Mouse (Mus musculus) R1 (cell line): ENCODE results near the gene Nemp1.

Experiments
- DNase-seq: peaks from one replicate; pipeline ENCODE4 v3.0.0-alpha.2; 2018; ENCODE audit warnings: low read depth, low spot score

Gene Nemp1

GRCm38 (mm10) chr10:127643553-127644238, 23.0 kb upstream of the Nemp1 start:
- peak; percentile 82 for DNase-seq

- no peak for DNase-seq
Observed at GRCm38 (mm10) chr10:127645791-127646190, 20.9 kb upstream of the Nemp1 start.

- DNase-seq: peak; percentile 88
Observed at GRCm38 (mm10) chr10:127652906-127653638, 13.6 kb upstream of the Nemp1 start.

GRCm38 (mm10) chr10:127654970-127655579, 11.6 kb upstream of the Nemp1 start:
- DNase-seq: no peak

GRCm38 (mm10) chr10:127657617-127658016, 9.1 kb upstream of the Nemp1 start:
- DNase-seq: peak; percentile 81

GRCm38 (mm10) chr10:127658076-127658475, 8.6 kb upstream of the Nemp1 start:
- peak; percentile 97 for DNase-seq

- DNase-seq: no peak
Observed at GRCm38 (mm10) chr10:127659551-127659950, 7.2 kb upstream of the Nemp1 start.

- DNase-seq: no peak
Observed at GRCm38 (mm10) chr10:127661291-127661914, 5.3 kb upstream of the Nemp1 start.

- peak; percentile 87 for DNase-seq
Observed at GRCm38 (mm10) chr10:127661915-127662663, 4.6 kb upstream of the Nemp1 start.

- DNase-seq: no peak
Observed at GRCm38 (mm10) chr10:127662666-127663253, 3.9 kb upstream of the Nemp1 start.

- no peak for DNase-seq
Observed at GRCm38 (mm10) chr10:127663590-127663989, 3.1 kb upstream of the Nemp1 start.

- DNase-seq: no peak
Observed at GRCm38 (mm10) chr10:127664166-127664565, 2.5 kb upstream of the Nemp1 start.

GRCm38 (mm10) chr10:127664891-127665290, 1.8 kb upstream of the Nemp1 start:
- DNase-seq: no peak

- peak; percentile 41 for DNase-seq
Observed at GRCm38 (mm10) chr10:127665366-127666181, 1.1 kb upstream of the Nemp1 start.

GRCm38 (mm10) chr10:127667269-127668092, 780 bp downstream of the Nemp1 start:
- peak; percentile 97 for DNase-seq

GRCm38 (mm10) chr10:127668093-127669050, 1.7 kb downstream of the Nemp1 start, which contains the start of gene Nab2:
Nab2 (minus strand) TSS chr10:127668568.
- peak; percentile 79 for DNase-seq

- peak; percentile 36 for DNase-seq
Observed at GRCm38 (mm10) chr10:127669170-127669569, 2.5 kb downstream of the Nemp1 start.

- DNase-seq: peak; percentile 45
Observed at GRCm38 (mm10) chr10:127670185-127670584, 3.5 kb downstream of the Nemp1 start.
